Mouse (Mus musculus) splenic B cell, adult 2 months (primary cell): ENCODE measurements around the gene Zfp106.

Experiments used
- DNase-seq: peaks from one replicate; pipeline ENCODE4 v3.0.0-alpha.2; 2011; ENCODE audit warnings: low read depth, low spot score
- H3K27me3 ChIP-seq: 2 replicates; pipeline ENCODE4 v1.6.1; 2012; ENCODE audit warnings: mild to moderate bottlenecking, low read length, moderate library complexity, mixed read lengths; ENCODE audit not compliant: control insufficient read depth, poor library complexity, insufficient read depth, severe bottlenecking
- H3K36me3 ChIP-seq: 2 replicates; pipeline ENCODE4 v1.6.1; 2012; ENCODE audit warnings: mild to moderate bottlenecking, low read length, moderate library complexity, mixed read lengths; ENCODE audit not compliant: control insufficient read depth, poor library complexity, insufficient read depth, severe bottlenecking

Zfp106 gene

DNA sequence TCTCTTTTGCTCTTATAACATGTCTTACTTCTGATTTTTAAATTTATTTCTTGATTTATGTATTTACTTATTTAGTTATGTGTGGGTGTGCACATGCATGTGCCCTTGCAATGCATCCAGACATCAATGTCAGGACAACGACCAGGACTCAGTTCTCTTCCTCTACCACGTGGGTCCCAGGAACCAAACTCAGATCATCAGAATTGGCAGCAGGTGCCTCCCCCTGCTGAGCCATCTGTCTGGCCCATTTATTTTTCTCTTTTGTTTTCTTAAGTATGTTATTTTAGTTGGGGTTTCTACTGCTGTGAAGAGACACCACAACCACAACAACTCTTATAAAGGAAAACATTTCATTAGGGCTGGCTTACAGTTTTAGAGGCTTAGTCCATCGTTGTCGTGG is 92.8 kb downstream of the Zfp106 start:
- no peaks in the 10 kb centered on the region for H3K36me3 ChIP-seq

DNA sequence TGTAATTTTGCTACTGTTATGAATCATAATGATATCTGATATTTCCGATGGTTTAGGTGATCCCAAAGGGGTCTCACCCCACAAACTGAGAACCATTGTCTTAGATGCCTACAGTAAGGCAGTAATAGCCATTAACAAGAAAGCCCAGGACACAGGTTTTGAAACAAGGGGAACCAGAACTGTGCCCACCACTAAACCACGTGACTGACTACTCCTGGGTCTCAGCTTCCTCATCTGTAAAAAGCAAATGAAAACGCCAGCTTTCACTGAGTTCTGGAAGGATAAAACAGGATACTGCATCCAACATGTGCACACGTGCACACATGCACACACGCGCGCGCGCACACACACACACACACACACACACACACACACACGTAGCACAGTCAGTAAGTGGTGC is 93.9 kb downstream of the Zfp106 start:
- DNase-seq = no peak
- H3K27me3 ChIP-seq = no peaks in the 10 kb centered on the region
- H3K36me3 ChIP-seq = no peaks in the 10 kb centered on the region

More for the DNA sequence above, 92.8 kb downstream of the Zfp106 start:
- H3K27me3 ChIP-seq = no peaks in the 10 kb centered on the region
- no peak for DNase-seq

DNA sequence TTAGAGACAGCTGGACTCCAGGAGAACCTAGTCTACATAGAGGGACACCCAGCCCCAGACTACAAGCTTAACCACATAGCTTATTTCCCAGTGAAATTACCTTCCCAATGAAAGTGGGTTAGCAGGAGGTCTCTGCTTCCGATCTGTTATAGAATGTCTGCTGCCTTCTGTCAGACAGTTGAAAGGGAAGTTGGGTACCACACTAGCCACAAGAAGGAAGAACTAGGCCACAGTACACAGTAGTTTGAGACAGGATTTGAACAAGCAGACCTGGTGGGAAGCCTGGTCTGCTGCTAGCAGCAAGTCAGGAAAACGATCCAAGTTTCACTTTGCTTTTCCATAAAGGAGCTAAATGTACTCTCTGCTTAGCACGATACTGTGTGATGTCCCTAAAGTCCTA is 94.4 kb downstream of the Zfp106 start:
- Histone ChIP-seq H3K27me3 (no peaks in the 10 kb centered on the region), H3K36me3 (no peaks in the 10 kb centered on the region)
- DNase-seq = no peak

DNA sequence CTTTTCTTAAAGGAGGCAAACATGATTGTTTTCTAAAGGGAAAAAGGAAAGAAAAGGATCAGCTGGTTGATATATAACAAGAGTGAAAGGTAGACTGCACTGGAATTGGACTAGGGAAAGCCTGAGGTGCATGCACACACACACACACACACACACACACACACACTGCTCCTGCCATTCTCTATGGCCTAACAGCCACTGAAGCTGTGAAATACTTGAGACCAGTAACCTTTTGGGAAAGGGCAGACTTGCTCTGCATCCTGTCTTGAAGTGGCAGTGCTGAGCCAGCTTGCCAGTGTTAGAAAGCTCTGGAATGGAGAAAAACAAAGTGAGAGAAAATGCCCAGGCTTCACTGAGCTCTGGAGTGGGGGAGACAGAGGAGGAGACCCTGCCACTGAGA is 95.6 kb downstream of the Zfp106 start:
- H3K36me3 ChIP-seq = no peaks in the 10 kb centered on the region; the same call in 1 of the 2 replicates
- no peak for DNase-seq
- H3K27me3 ChIP-seq = no peaks in the 10 kb centered on the region

DNA sequence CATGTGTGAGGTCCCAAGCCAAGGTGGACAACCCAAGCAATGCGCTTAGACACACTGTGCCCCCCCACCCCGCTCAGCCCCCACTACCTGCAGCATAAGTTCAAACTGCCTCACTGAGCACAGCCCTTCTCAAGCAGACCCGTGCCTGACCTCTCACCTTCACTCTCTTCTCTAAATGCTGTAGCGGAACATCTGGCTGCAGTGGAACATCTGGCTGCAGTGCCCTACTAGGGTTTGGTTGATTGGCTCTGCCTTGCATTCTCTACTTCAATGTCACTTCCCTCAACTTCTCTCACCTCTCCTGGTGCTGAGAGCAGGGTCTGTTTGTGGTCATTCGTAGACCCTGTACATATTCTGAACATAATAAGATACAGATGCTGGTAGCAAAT is 98.3 kb downstream of the Zfp106 start:
- Histone ChIP-seq H3K27me3 (no peaks in the 10 kb centered on the region), H3K36me3 (no peaks in the 10 kb centered on the region; the same call in 1 of the 2 replicates)
- DNase-seq = no peak

DNA sequence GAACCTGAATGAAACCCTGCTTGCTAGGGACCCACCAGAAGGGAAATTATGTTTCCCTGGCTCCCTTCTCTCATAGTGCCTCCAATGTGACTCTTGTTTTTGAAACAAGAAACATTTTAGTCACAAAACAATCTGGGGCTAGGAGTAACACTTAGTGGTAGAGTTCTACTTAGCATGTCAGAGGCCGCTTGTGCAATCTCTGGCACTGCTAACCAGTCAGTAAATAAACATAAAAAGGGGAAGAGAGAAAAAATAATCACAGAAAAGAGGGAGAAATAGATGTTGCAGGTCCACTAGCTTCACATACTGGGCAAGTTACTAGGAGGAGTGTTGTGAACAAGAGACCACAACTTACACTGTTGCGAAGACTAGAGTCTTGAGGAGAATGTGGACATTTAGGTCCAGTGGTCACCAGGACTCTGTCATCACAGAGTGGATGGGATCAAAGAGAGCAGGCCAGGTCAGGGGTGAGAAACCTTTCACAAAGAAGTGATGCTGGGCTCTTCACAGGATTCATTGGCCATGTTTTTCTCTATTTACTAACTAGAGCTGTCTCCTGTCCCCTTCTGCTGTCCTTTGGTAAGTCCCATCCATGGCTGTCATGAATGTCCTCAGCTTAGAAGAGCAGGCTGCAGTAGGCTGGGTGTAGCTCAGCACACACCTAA is 98.8 kb downstream of the Zfp106 start:
- Histone ChIP-seq H3K36me3 (peaks cover under 1% of the 10 kb centered on the region; the same call in 1 of the 2 replicates), H3K27me3 (no peaks in the 10 kb centered on the region)
- DNase-seq = no peak

DNA sequence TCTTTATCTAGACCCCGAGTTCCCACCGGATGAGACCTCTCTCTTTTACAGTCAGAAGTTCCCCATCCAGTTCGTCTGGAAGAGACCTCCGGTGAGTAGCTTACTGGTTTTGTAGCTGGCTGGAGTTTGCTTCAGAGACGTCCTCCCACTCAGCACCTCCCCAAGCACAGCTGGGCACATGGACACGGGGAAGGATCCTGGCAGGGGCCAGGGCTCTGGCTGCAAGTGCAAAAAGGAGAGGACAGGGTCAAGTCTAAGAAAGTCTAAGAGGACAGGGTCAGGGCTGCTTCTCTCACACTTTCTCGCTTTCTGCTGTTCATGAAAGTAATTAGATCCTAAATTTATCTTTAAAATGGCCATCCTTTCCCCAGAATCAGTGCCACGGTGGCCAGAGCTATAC is 99.6 kb downstream of the Zfp106 start:
- DNase-seq = no peak
- peaks cover 3% of the 10 kb centered on the region; the same call in 1 of the 2 replicates for H3K36me3 ChIP-seq
- H3K27me3 ChIP-seq = no peaks in the 10 kb centered on the region

DNA sequence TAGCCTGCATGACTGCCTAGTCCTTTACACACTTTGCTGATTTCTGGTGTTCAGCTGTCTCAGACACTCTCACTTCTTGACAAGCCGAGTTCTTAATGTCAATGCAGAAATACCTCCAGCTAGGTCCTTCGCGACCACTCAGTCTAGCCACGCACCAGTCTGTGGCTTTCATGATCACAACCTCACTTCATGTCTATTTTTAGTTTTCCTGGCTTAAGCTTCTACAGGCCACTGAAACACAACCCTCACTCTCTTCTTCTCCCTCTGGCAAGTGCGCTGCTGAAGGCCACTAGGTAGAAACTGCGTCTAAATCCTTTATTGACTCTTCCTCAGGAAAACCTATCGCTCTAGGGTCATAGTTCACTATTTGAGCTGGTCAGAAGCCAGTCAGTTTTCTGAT is 100.3 kb downstream of the Zfp106 start:
- H3K36me3 ChIP-seq = peaks cover 3% of the 10 kb centered on the region; the same call in 1 of the 2 replicates
- H3K27me3 ChIP-seq = no peaks in the 10 kb centered on the region
- DNase-seq = no peak

DNA sequence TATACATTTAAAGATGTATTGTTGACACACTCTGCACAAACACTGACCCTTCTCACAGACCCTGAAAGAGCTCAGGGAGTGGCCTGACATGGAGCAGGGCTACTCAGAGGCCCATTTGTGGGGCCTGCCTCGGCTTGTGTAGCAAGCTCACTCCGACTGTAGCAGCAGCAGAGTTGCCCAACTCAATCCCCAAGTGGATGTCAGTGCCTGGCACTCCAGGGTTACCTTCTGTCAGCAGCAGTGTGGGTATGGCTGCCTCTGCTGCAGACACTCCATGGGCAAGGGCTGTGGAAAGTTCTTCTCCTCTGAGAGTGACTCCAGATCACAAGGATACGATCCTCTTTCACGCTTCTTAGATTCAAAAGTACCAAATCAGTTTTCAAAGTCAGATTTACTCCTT is 103.4 kb downstream of the Zfp106 start:
- Histone ChIP-seq H3K36me3 (peaks cover 11% of the 10 kb centered on the region), H3K27me3 (no peaks in the 10 kb centered on the region)
- DNase-seq = no peak
